Mouse (Mus musculus) intestine, postnatal 0 days (tissue): ENCODE data around the gene Pla2g4d. TPM values are rescaled to one million over a fixed set of nuclear protein-coding genes. Genes with fewer than 3 reads are reported as not detected.

Source experiments
- ATAC-seq: fragments of 200-750 bp; cut with Nextera tagmentation; 2 replicates; pipeline ENCODE4 v1.8.0; 2017; ENCODE audit warnings: mild to moderate bottlenecking, moderate TSS enrichment, moderate library complexity
- H3K27ac ChIP-seq: fragments of 300-500 bp; sonication (generic); 2 replicates; pipeline ENCODE4 v1.5.1; 2014; ENCODE audit warnings: mild to moderate bottlenecking, low read depth, low read length, moderate library complexity
- H3K27me3 ChIP-seq: fragments of 300-500 bp; sonication (generic); replicated peaks from 2 replicates; pipeline ENCODE4 v1.6.1; 2014; ENCODE audit warnings: low read length, mixed read lengths; ENCODE audit not compliant: control insufficient read depth, insufficient read depth
- H3K36me3 ChIP-seq: fragments of 300-500 bp; sonication (generic); 2 replicates; pipeline ENCODE4 v1.6.1; 2014; ENCODE audit warnings: mild to moderate bottlenecking, moderate library complexity; ENCODE audit not compliant: control insufficient read depth, insufficient read depth
- H3K4me1 ChIP-seq: fragments of 300-500 bp; sonication (generic); replicated peaks from 2 replicates; pipeline ENCODE4 v1.6.1; 2014; ENCODE audit warnings: antibody characterized with exemption, low read length, mixed read lengths; ENCODE audit not compliant: control insufficient read depth, insufficient read depth
- H3K4me2 ChIP-seq: fragments of 300-500 bp; sonication (generic); replicated peaks from 2 replicates; pipeline ENCODE4 v1.6.1; 2014; ENCODE audit warnings: low read depth, mild to moderate bottlenecking, moderate library complexity
- H3K4me3 ChIP-seq: fragments of 300-500 bp; sonication (generic); 2 replicates; pipeline ENCODE4 v1.5.1; 2014; ENCODE audit warnings: low read depth, low read length
- H3K9ac ChIP-seq: fragments of 300-500 bp; sonication (generic); 2 replicates; pipeline ENCODE4 v1.6.1; 2014; ENCODE audit warnings: mild to moderate bottlenecking, low read depth, low read length
- H3K9me3 ChIP-seq: fragments of 300-500 bp; sonication (generic); 2 replicates; pipeline ENCODE4 v1.6.1; 2016; ENCODE audit warnings: mixed run types; ENCODE audit not compliant: control insufficient read depth
- CTCF ChIP-seq: sonication (generic); IDR thresholded peaks from 2 replicates; pipeline ENCODE4 v1.5.1; 2016; ENCODE audit warnings: low read depth, mild to moderate bottlenecking, control low read depth, antibody characterized with exemption, moderate library complexity
- WGBS: fragments of 180-500 bp; shearing (Covaris S2); extraction: QIAGEN DNeasy Blood & Tissue Kit; methylation state at CpG from one replicate; pipeline ENCODE4 v1.1.7; 2014; 5-methylcytosine and 5-hydroxymethylcytosine counted together
- polyA plus RNA-seq: library from polyadenylated mRNA; unstranded; fragments of >200 nt; fragmentation: Nextera tagmentation; extraction: Ambion mirVana; gene quantifications from 2 replicates; pipeline ENCODE4 v1.2.1, GENCODE M21; 2015

Gene Pla2g4d
- polyA plus RNA-seq, 1 experiment from 2014 or later: 0.20 TPM

GRCm38 (mm10) chr2:120237784-120238183 lies 51.2 kb downstream of the Pla2g4d start:
- WGBS: 56% methylated on average over 5 of the region's 5 CpGs
- Histone ChIP-seq H3K4me1 (no peaks in the 10 kb centered on the region), H3K4me3 (no peak overlapping the region), H3K27me3 (no peaks in the 10 kb centered on the region), H3K36me3 (no peaks in the 10 kb centered on the region), H3K9ac (no peak overlapping the region), H3K4me2 (no peak overlapping the region), H3K27ac (no peak overlapping the region), H3K9me3 (no peaks in the 10 kb centered on the region)
- TF ChIP-seq CTCF: no peak
- ATAC-seq: no peak

DNA sequence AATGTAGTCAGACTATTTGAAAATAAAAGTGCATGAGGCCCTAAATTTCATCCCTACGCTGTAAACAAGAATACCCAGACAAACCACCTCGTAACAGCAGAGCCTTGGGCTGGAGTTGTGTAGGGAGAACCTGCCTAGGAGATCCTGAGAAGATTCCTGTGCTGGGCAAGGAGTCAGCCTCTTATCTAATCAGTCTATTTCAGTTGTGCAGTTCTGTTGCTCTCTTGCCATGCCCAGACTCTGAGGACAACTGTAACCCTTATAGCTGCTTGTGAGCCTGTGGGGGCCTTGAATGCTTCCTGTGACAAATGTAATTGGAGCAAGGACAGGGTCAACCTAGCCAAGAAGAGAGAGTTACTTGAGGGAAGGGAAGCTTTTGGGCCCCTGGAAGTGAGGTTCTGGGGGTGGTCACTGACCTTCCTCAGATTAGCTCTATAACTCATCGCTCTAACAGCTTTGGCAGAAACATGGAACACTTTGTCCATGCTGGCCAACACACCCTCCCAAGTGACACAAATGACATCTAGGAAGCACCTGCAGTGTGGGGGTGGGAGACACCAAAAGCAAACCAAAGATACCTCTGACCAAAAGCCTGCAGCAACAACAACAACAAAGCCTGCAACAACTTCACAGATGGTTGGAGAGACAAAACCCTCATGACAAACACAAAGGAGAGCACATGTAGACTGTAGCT lies 52.9 kb downstream of the Pla2g4d start:
- H3K36me3 ChIP-seq: no peaks in the 10 kb centered on the region
- H3K4me3 ChIP-seq: no peak overlapping the region
- H3K4me1 ChIP-seq: no peaks in the 10 kb centered on the region
- H3K4me2 ChIP-seq: no peak overlapping the region
- 74% methylated on average over 3 of the region's 3 CpGs for WGBS
- no peak overlapping the region for H3K9ac ChIP-seq
- no peaks in the 10 kb centered on the region for H3K9me3 ChIP-seq
- H3K27ac ChIP-seq: no peak overlapping the region
- H3K27me3 ChIP-seq: no peaks in the 10 kb centered on the region
- no peak for TF ChIP-seq CTCF
- ATAC-seq: no peak

DNA sequence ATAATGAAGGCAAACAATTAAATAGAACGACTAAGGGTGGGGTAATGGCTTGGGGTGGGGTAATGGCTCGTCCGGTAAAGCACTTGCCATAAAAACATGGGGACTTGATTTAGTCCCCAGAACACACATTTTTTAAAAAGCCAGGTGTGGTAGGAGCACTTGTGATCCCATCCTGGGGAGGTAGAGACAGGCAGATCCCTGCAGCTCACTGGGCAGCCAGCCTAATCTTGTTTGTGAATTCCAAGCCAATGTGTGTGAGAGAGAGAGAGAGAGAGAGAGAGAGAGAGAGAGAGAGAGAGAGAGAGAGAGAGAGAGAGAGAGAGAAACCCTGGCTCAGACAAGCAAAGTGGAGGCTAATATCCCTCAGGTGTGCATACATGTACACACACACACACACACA lies 53.6 kb downstream of the Pla2g4d start:
- ATAC-seq: no peak
- H3K9ac ChIP-seq: no peak overlapping the region
- H3K4me2 ChIP-seq: no peak overlapping the region
- H3K27me3 ChIP-seq: no peaks in the 10 kb centered on the region
- H3K27ac ChIP-seq: no peak overlapping the region
- WGBS: 44% methylated on average over 3 of the region's 3 CpGs
- H3K4me3 ChIP-seq: no peak overlapping the region
- H3K4me1 ChIP-seq: no peaks in the 10 kb centered on the region
- no peaks in the 10 kb centered on the region for H3K9me3 ChIP-seq
- TF ChIP-seq CTCF: no peak
- H3K36me3 ChIP-seq: no peaks in the 10 kb centered on the region

- Histone ChIP-seq H3K27me3 (no peaks in the 10 kb centered on the region), H3K4me3 (no peak overlapping the region), H3K9me3 (no peaks in the 10 kb centered on the region), H3K36me3 (no peaks in the 10 kb centered on the region), H3K4me2 (no peak overlapping the region), H3K9ac (no peak overlapping the region), H3K4me1 (no peaks in the 10 kb centered on the region), H3K27ac (no peak overlapping the region)
- ATAC-seq: peak; percentile 45; the same call in 1 of the 2 replicates
- TF ChIP-seq CTCF: no peak
- WGBS: 43% methylated on average over 3 of the region's 3 CpGs
Observed at GRCm38 (mm10) chr2:120231642-120232041, 57.4 kb downstream of the Pla2g4d start.

Other genes starting within 250 kb of the Pla2g4d start
- gene Ehd4, start 134.6 kb downstream of the Pla2g4d start, polyA plus RNA-seq: 70.0 and 74.9 TPM in 2 replicates
- gene Pla2g4e, start 43.9 kb downstream of the Pla2g4d start, polyA plus RNA-seq: 0.08 and 0.14 TPM in 2 replicates
- gene Pla2g4f, start 25.0 kb upstream of the Pla2g4d start, polyA plus RNA-seq: 1.8 and 2.8 TPM in 2 replicates
- 12.8 and 14.0 TPM in 2 replicates for gene Vps39, start 63.9 kb upstream of the Pla2g4d start, polyA plus RNA-seq
- gene Ganc, start 114.7 kb upstream of the Pla2g4d start, polyA plus RNA-seq: 9.0 and 11.1 TPM in 2 replicates
- 8.0 and 8.8 TPM in 2 replicates for gene Tmem87a, start 114.9 kb upstream of the Pla2g4d start, polyA plus RNA-seq
- gene Capn3, start 166.8 kb upstream of the Pla2g4d start, polyA plus RNA-seq: 0.55 and 0.61 TPM in 2 replicates